9 mouse cellular contexts compared by ENCODE assay signal in genomic region chr5:97697581-97698134, GRCm38 (mm10).
DNase-seq lines count a peak whose midpoint lies in the region; ATAC-seq and TF ChIP-seq lines count a peak whose summit lies in the region.
"Had no signal": no experiment of that assay in that cellular context is flagged by ENCODE, and none has a peak within 500 bp of the region (broad histone marks: within the 10 kb centered on the region; RNA-seq: fewer than 3 reads in every experiment).

No protein-coding gene starts in this region.

- H3K4me2 ChIP-seq in neural tube, embryonic 11.5 days (ENCODE audit: low read depth), result no peak overlapping the region
- H3K4me2 ChIP-seq in neural tube, embryonic 15.5 days, result no peak overlapping the region

- TF ChIP-seq POLR2A in lung, adult 2 months (IDR thresholded peaks at IDR 0.05; ENCODE audit: borderline replicate concordance, extremely low read depth, low read depth, low read length), result no peak
- TF ChIP-seq POLR2A in thymus, adult 2 months (IDR thresholded peaks at IDR 0.05; ENCODE audit: control insufficient read depth, extremely low read depth, insufficient read depth, low read length, poor library complexity), result no peak

- intact Hi-C loops in gastrocnemius, postnatal 36 days (cut with DNase I), result no loop called here

- H3K36me3 ChIP-seq in neural tube, embryonic 11.5 days (ENCODE audit: control insufficient read depth, insufficient read depth, low read length), result no peaks in the 10 kb centered on the region
- no peaks in the 10 kb centered on the region for H3K36me3 ChIP-seq in neural tube, embryonic 15.5 days
- H3K36me3 ChIP-seq in thymus, adult 2 months (ENCODE audit: control insufficient read depth, insufficient read depth, low read length), result no peaks in the 10 kb centered on the region

- peak; percentile 28 for DNase-seq in cerebellum, adult 11 months
- peak; percentile 15 for DNase-seq in neural tube, embryonic 11.5 days (ENCODE audit: low spot score)
- DNase-seq in gastrocnemius, postnatal 36 days, result peak; percentile 80 to 85
- peak; percentile 22 for DNase-seq in lung, adult 2 months
- DNase-seq in thymus, adult 2 months, result no peak

- no peak overlapping the region for H3K27ac ChIP-seq in neural tube, embryonic 11.5 days (ENCODE audit: low read depth, low read length)
- no peak overlapping the region for H3K27ac ChIP-seq in neural tube, embryonic 15.5 days (replicated peaks)
- H3K27ac ChIP-seq in thymus, adult 2 months (ENCODE audit: control insufficient read depth, insufficient read depth, low read length), result no peak overlapping the region

- ATAC-seq in cerebellum, adult (ENCODE audit: insufficient number of reproducible peaks, low FRiP score, low TSS enrichment), result no peak
- no peak for ATAC-seq in neural tube, embryonic 11.5 days (ENCODE audit: insufficient read depth, low FRiP score, low TSS enrichment)
- ATAC-seq in neural tube, embryonic 15.5 days (ENCODE audit: low FRiP score), result no peak
- no peak for ATAC-seq in megakaryocyte progenitor cell, adult 5-6 weeks (replicated peaks; ENCODE audit: poor library complexity)

- no peaks in the 10 kb centered on the region for H3K9me3 ChIP-seq in neural tube, embryonic 11.5 days (ENCODE audit: control insufficient read depth, low read length)
- H3K9me3 ChIP-seq in neural tube, embryonic 15.5 days (replicated peaks), result no peaks in the 10 kb centered on the region

- H3K4me1 ChIP-seq in neural tube, embryonic 11.5 days (ENCODE audit: control insufficient read depth, insufficient read depth, low read length), result no peaks in the 10 kb centered on the region
- no peaks in the 10 kb centered on the region for H3K4me1 ChIP-seq in neural tube, embryonic 15.5 days
- H3K4me1 ChIP-seq in lung, adult 2 months (ENCODE audit: control insufficient read depth, insufficient read depth, low read length), result peaks cover 4% of the 10 kb centered on the region
- H3K4me1 ChIP-seq in thymus, adult 2 months (replicated peaks; ENCODE audit: control insufficient read depth, insufficient read depth, low read length), result no peaks in the 10 kb centered on the region
- H3K4me1 ChIP-seq: megakaryocyte, embryonic 14.5 days had no signal

- WGBS in neural tube, embryonic 11.5 days, result 72% methylated on average over 8 of the region's 8 CpGs
- 48% methylated on average over 8 of the region's 8 CpGs for WGBS in neural tube, embryonic 15.5 days
- WGBS in lung, adult 2 months, result 37% methylated on average over 8 of the region's 8 CpGs
- 89% methylated on average over 8 of the region's 8 CpGs for WGBS in thymus, adult 2 months

- no peak overlapping the region for H3K9ac ChIP-seq in neural tube, embryonic 11.5 days (ENCODE audit: low read length)
- no peak overlapping the region for H3K9ac ChIP-seq in neural tube, embryonic 15.5 days (replicated peaks)

- no peak for TF ChIP-seq CTCF in lung, adult 2 months (IDR thresholded peaks at IDR 0.05; ENCODE audit: insufficient read depth, low read length)
- no peak for TF ChIP-seq CTCF in thymus, adult 2 months (IDR thresholded peaks at IDR 0.05; ENCODE audit: borderline replicate concordance, control insufficient read depth, extremely low read depth, insufficient read depth, low read length, poor library complexity)

- H3K4me3 ChIP-seq in neural tube, embryonic 11.5 days (ENCODE audit: low read depth, low read length), result no peak overlapping the region
- no peak overlapping the region for H3K4me3 ChIP-seq in neural tube, embryonic 15.5 days (replicated peaks)
- H3K4me3 ChIP-seq in lung, adult 2 months (replicated peaks; ENCODE audit: extremely low read depth, low read depth, low read length), result no peak overlapping the region
- no peak overlapping the region for H3K4me3 ChIP-seq in thymus, adult 2 months (ENCODE audit: control insufficient read depth, insufficient read depth, low read length)
- H3K4me3 ChIP-seq: megakaryocyte, embryonic 14.5 days had no signal

- H3K27me3 ChIP-seq in neural tube, embryonic 11.5 days (ENCODE audit: control insufficient read depth, insufficient read depth, low read length), result no peaks in the 10 kb centered on the region
- no peaks in the 10 kb centered on the region for H3K27me3 ChIP-seq in neural tube, embryonic 15.5 days (replicated peaks)
- H3K27me3 ChIP-seq in thymus, adult 2 months (ENCODE audit: control insufficient read depth, insufficient read depth, low read length), result no peaks in the 10 kb centered on the region
- H3K27me3 ChIP-seq: megakaryocyte, embryonic 14.5 days had no signal
